Comparison of ENCODE assay signal across 9 mouse cellular contexts in the genomic region with DNA sequence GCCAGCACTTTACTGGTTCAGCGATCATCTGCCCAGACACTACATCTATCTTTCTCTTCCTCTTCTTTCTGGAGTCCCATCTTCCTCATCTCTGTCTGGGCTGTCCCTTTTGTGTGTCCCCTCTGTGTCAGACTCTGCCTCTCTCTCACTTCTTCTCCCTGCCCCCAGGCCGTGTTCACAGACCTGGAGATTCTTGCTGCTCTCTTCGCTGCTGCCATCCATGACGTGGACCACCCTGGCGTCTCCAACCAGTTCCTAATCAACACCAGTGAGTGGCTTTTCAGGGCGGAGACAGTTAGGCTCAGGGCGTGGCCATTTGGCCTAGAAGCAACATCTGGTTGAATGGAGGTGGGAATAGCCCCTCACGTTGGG. TPM values are rescaled to one million over a fixed set of nuclear protein-coding genes. Genes with fewer than 3 reads are reported as not detected.
DNase-seq lines count a peak whose midpoint lies in the region; ATAC-seq lines count a peak whose summit lies in the region.
"Had no signal": no experiment of that assay in that cellular context is flagged by ENCODE, and none has a peak within 500 bp of the region (broad histone marks: within the 10 kb centered on the region; RNA-seq: fewer than 3 reads in every experiment).

No protein-coding gene starts in this region.

- H3K4me1 ChIP-seq in lung, embryonic 15.5 days, result peaks cover 3% of the 10 kb centered on the region; the same call in 1 of the 2 replicates
- peaks cover 12% of the 10 kb centered on the region for H3K4me1 ChIP-seq in embryonic facial prominence, embryonic 10.5 days
- peaks cover 2% of the 10 kb centered on the region; the same call in 1 of the 2 replicates for H3K4me1 ChIP-seq in hindbrain, embryonic 16.5 days (ENCODE audit: control insufficient read depth, insufficient read depth, low read depth, low read length)
- H3K4me1 ChIP-seq in neural tube, embryonic 14.5 days (ENCODE audit: control insufficient read depth, insufficient read depth, low read length), result no peaks in the 10 kb centered on the region

- WGBS in lung, embryonic 15.5 days, result 34% methylated on average over 8 of the region's 8 CpGs
- 23% methylated on average over 8 of the region's 8 CpGs for WGBS in embryonic facial prominence, embryonic 10.5 days
- 30% methylated on average over 8 of the region's 8 CpGs for WGBS in hindbrain, embryonic 16.5 days
- 15% methylated on average over 8 of the region's 8 CpGs for WGBS in neural tube, embryonic 14.5 days

- peak overlapping the region; percentile 62; the same call in 1 of the 2 replicates for H3K4me2 ChIP-seq in lung, embryonic 15.5 days
- peak overlapping the region; percentile 58 for H3K4me2 ChIP-seq in hindbrain, embryonic 16.5 days (ENCODE audit: low read length)
- peak overlapping the region; percentile 33; the same call in 1 of the 2 replicates for H3K4me2 ChIP-seq in neural tube, embryonic 14.5 days (ENCODE audit: low read depth, low read length)

- H3K9me3 ChIP-seq in lung, embryonic 15.5 days, result no peaks in the 10 kb centered on the region
- no peaks in the 10 kb centered on the region for H3K9me3 ChIP-seq in embryonic facial prominence, embryonic 10.5 days
- no peaks in the 10 kb centered on the region for H3K9me3 ChIP-seq in hindbrain, embryonic 16.5 days (ENCODE audit: control insufficient read depth, low read length)
- no peaks in the 10 kb centered on the region for H3K9me3 ChIP-seq in neural tube, embryonic 14.5 days (ENCODE audit: control insufficient read depth, low read length)

- no peak for ATAC-seq in lung, embryonic 15.5 days (ENCODE audit: borderline replicate concordance, extremely low read depth, low FRiP score, low TSS enrichment)
- ATAC-seq in hindbrain, embryonic 16.5 days, result no peak
- peak; percentile 26 for ATAC-seq in neural tube, embryonic 14.5 days (ENCODE audit: low read depth)

- H3K36me3 ChIP-seq in lung, embryonic 15.5 days, result no peaks in the 10 kb centered on the region
- H3K36me3 ChIP-seq in embryonic facial prominence, embryonic 10.5 days (replicated peaks), result peaks cover 5% of the 10 kb centered on the region; the same call in 1 of the 2 replicates
- H3K36me3 ChIP-seq in hindbrain, embryonic 16.5 days (ENCODE audit: control insufficient read depth, insufficient read depth, low read length), result peaks cover 21% of the 10 kb centered on the region
- H3K36me3 ChIP-seq in neural tube, embryonic 14.5 days (ENCODE audit: control insufficient read depth, insufficient read depth, low read length), result peaks cover 11% of the 10 kb centered on the region; the same call in 1 of the 2 replicates

- intact Hi-C loops in heart, postnatal 36 days (cut with DNase I), result no loop called here

- no peaks in the 10 kb centered on the region for H3K27me3 ChIP-seq in lung, embryonic 15.5 days
- 0 out of 2 replicates have a peak, but pooled peaks cover 6% of the 10 kb centered on the region for H3K27me3 ChIP-seq in embryonic facial prominence, embryonic 10.5 days (replicated peaks; ENCODE audit: low read depth, poor library complexity, severe bottlenecking)
- no peaks in the 10 kb centered on the region for H3K27me3 ChIP-seq in hindbrain, embryonic 16.5 days (replicated peaks; ENCODE audit: control insufficient read depth, insufficient read depth, low read length)
- H3K27me3 ChIP-seq in neural tube, embryonic 14.5 days (ENCODE audit: control insufficient read depth, insufficient read depth, low read length), result no peaks in the 10 kb centered on the region

- DNase-seq in lung, postnatal 36 days, result no peak
- no peak for DNase-seq in embryonic facial prominence, embryonic 10.5 days (ENCODE audit: low spot score)
- DNase-seq in adrenal gland, postnatal 25 days, result no peak
- no peak for DNase-seq in heart, postnatal 36 days
- no peak for DNase-seq in embryo, embryonic 10 days (ENCODE audit: low spot score)

- H3K27ac ChIP-seq in lung, embryonic 15.5 days, result no peak overlapping the region
- no peak overlapping the region for H3K27ac ChIP-seq in embryonic facial prominence, embryonic 10.5 days (replicated peaks)
- H3K27ac ChIP-seq in hindbrain, embryonic 16.5 days (ENCODE audit: low read depth, low read length), result no peak overlapping the region
- no peak overlapping the region for H3K27ac ChIP-seq in neural tube, embryonic 14.5 days (ENCODE audit: low read depth, low read length)

- H3K4me3 ChIP-seq in lung, embryonic 15.5 days, result 0 out of 2 replicates have a peak overlapping the region, but pooled peaks have one; percentile 36
- H3K4me3 ChIP-seq in embryonic facial prominence, embryonic 10.5 days, result peak overlapping the region; percentile 58
- no peak overlapping the region for H3K4me3 ChIP-seq in hindbrain, embryonic 16.5 days (ENCODE audit: low read length)
- H3K4me3 ChIP-seq in neural tube, embryonic 14.5 days (ENCODE audit: low read depth, low read length), result no peak overlapping the region

- H3K9ac ChIP-seq in lung, embryonic 15.5 days, result no peak overlapping the region
- no peak overlapping the region for H3K9ac ChIP-seq in hindbrain, embryonic 16.5 days (ENCODE audit: low read depth, low read length)
- no peak overlapping the region for H3K9ac ChIP-seq in neural tube, embryonic 14.5 days (replicated peaks; ENCODE audit: low read depth, low read length)

RNA-seq across cellular contexts. Expression of gene Keap1, which starts 35.0 kb away (rescaled TPM):
- 65.5 and 68.3 TPM in 2 replicates for polyA plus RNA-seq in lung, embryonic 15.5 days (2015; fragmentation: Nextera tagmentation; extraction: Ambion mirVana)
- polyA plus RNA-seq in embryonic facial prominence, embryonic 10.5 days (2016; fragmentation: Nextera tagmentation; extraction: Ambion mirVana), result 47.8 and 49.6 TPM in 2 replicates
- 71.5 and 72.0 TPM in 2 replicates for polyA plus RNA-seq in hindbrain, embryonic 16.5 days (2015; fragmentation: Nextera tagmentation; extraction: Ambion mirVana)
- 34.2 and 43.6 TPM in 2 replicates for polyA plus RNA-seq in neural tube, embryonic 14.5 days (2014; fragmentation: Nextera tagmentation; extraction: Ambion mirVana)
- 50.8 and 51.5 TPM in 2 replicates for total RNA-seq in adrenal gland, postnatal 25 days (2021)
- 10 to 100 TPM; 41.9 to 43.1 TPM for total RNA-seq in heart, postnatal 36 days (2021)

RNA-seq across cellular contexts. Expression of gene Pde4a, which starts 38.6 kb away (rescaled TPM):
- polyA plus RNA-seq in lung, embryonic 15.5 days (2015; fragmentation: Nextera tagmentation; extraction: Ambion mirVana), result 8.6 and 9.3 TPM in 2 replicates
- 4.9 and 5.3 TPM in 2 replicates for polyA plus RNA-seq in embryonic facial prominence, embryonic 10.5 days (2016; fragmentation: Nextera tagmentation; extraction: Ambion mirVana)
- polyA plus RNA-seq in hindbrain, embryonic 16.5 days (2015; fragmentation: Nextera tagmentation; extraction: Ambion mirVana), result 47.7 and 50.5 TPM in 2 replicates
- polyA plus RNA-seq in neural tube, embryonic 14.5 days (2014; fragmentation: Nextera tagmentation; extraction: Ambion mirVana), result 27.5 and 35.3 TPM in 2 replicates
- total RNA-seq in adrenal gland, postnatal 25 days (2021), result 12.9 and 13.1 TPM in 2 replicates
- 10 to 100 TPM; 45.9 to 52.0 TPM for total RNA-seq in heart, postnatal 36 days (2021)

RNA-seq across cellular contexts. Expression of gene S1pr5, which starts 44.1 kb away (rescaled TPM):
- polyA plus RNA-seq in lung, embryonic 15.5 days (2015; fragmentation: Nextera tagmentation; extraction: Ambion mirVana), result 0.10 and 0.15 TPM in 2 replicates
- polyA plus RNA-seq in embryonic facial prominence, embryonic 10.5 days (2016; fragmentation: Nextera tagmentation; extraction: Ambion mirVana), result 0.22 TPM in 1 of 2 replicates, not detected in the other
- 5.5 and 5.7 TPM in 2 replicates for polyA plus RNA-seq in hindbrain, embryonic 16.5 days (2015; fragmentation: Nextera tagmentation; extraction: Ambion mirVana)
- polyA plus RNA-seq in neural tube, embryonic 14.5 days (2014; fragmentation: Nextera tagmentation; extraction: Ambion mirVana), result 4.2 and 5.0 TPM in 2 replicates
- total RNA-seq in adrenal gland, postnatal 25 days (2021), result 0.88 and 1.3 TPM in 2 replicates
- total RNA-seq in heart, postnatal 36 days (2021), result 1 to 10 TPM in 1 of 2 experiments, under 1 TPM in 1; 0.69 to 1.1 TPM
- polyA plus RNA-seq: erythroblast, embryonic 14.5 days had no signal

RNA-seq across cellular contexts. Expression of gene Cdc37, which starts 54.4 kb away (rescaled TPM):
- polyA plus RNA-seq in lung, embryonic 15.5 days (2015; fragmentation: Nextera tagmentation; extraction: Ambion mirVana), result 316 and 319 TPM in 2 replicates
- 418 and 430 TPM in 2 replicates for polyA plus RNA-seq in embryonic facial prominence, embryonic 10.5 days (2016; fragmentation: Nextera tagmentation; extraction: Ambion mirVana)
- polyA plus RNA-seq in hindbrain, embryonic 16.5 days (2015; fragmentation: Nextera tagmentation; extraction: Ambion mirVana), result 204 and 211 TPM in 2 replicates
- 190 and 219 TPM in 2 replicates for polyA plus RNA-seq in neural tube, embryonic 14.5 days (2014; fragmentation: Nextera tagmentation; extraction: Ambion mirVana)
- total RNA-seq in adrenal gland, postnatal 25 days (2021), result 190 and 202 TPM in 2 replicates
- 100 to 1,000 TPM; 157 to 165 TPM for total RNA-seq in heart, postnatal 36 days (2021)

Comparison
In these comparisons a context has a peak if more than half of its experiments do, and no peak if none do; other contexts are left out.
1. H3K4me3 ChIP-seq: peak in lung, embryonic 15.5 days (single experiment) and embryonic facial prominence, embryonic 10.5 days (single experiment); none in hindbrain, embryonic 16.5 days (single experiment) and neural tube, embryonic 14.5 days (single experiment).
2. Peak in every context shown above with its lines, with median percentiles within 50 percentile points of each other: H3K4me2 ChIP-seq.